Mouse (Mus musculus) right cerebral cortex, postnatal 14 days (tissue): Measurements from ENCODE around the gene C1qc.

Experiments used
- DNase-seq: peaks from one replicate; pipeline ENCODE4 v3.0.0; 2022

Gene C1qc

GRCm38 (mm10) chr4:136842802-136843201 lies 50.1 kb downstream of the C1qc start:
- DNase-seq, result no peak

GRCm38 (mm10) chr4:136842033-136842432 lies 50.8 kb downstream of the C1qc start:
- DNase-seq, result no peak

- DNase-seq, result peak; percentile 81
These were observed 51.8 kb downstream of the C1qc start for GRCm38 (mm10) chr4:136841056-136841455.
